Mouse (Mus musculus) left cerebral cortex, adult 9 months (tissue): ENCODE results near the gene Elobl.

Source experiments
- DNase-seq, 2 experiments: peaks; one replicate each; pipeline ENCODE4 v3.0.0; 2022; ENCODE audit warnings: low spot score in 2 of 2

Gene Elobl

DNA sequence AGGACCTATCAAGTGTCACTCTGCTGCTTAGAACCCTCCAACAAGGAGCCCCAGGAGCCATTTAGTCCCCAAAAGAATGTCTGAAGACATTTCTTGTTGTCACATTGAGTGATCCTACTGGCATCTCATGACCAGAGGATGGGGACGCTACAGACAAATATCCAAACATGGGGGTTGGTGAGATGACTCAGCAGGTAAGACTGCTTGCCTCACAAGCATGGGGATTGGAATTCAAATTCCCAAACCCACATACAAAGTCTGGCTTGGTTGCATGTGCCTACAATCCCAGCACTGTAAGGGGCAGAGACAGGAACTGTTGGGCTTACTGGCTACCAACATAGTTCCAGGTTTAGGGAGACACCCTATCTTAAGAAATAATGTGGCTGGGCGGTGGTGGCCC is 28.8 kb downstream of the Elobl start:
- no peak for DNase-seq

DNA sequence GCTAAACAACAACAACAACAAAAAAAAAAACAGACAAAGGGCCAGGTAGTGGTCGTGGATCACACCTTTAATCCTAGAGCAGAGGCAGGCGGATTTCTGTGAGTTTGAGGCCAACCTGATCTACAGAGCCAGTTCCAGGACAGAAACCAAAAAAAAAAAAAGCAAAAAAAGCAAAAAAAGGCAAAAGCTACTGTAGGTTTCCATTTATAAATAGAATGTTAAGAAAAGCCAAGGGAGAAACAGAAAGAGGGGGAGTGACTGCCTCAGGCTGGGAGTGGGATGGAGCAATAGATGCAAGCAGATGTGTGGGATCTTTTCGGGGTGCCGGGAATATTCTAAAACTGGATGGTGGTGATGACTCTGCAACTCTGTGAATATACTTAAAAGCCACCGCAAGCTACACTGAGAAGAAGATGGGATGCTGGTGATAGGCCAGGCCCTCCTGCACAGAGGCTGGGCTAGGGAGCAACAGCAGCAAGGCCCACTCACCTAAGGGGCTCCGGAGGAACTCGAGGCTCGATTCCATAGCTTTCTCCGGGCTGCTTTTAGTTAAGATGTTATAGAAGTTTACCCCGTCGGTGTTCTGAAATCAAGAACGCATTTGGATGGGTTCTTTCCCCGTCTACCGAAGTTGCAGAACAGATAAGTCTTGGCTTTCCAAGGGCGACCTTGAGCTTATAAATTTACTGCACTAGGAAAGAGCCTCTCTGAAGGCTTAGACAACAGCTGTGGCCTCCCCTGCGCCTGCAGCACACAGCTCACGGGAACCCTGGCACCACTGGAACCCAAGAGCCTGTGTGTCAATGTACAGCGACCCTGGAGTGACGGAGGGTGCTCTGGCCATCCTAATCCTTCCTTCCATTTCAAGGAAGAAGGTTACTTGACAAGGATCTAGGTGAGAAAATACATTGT is 32.4 kb downstream of the Elobl start:
- DNase-seq = peak; percentile 49 to 61

DNA sequence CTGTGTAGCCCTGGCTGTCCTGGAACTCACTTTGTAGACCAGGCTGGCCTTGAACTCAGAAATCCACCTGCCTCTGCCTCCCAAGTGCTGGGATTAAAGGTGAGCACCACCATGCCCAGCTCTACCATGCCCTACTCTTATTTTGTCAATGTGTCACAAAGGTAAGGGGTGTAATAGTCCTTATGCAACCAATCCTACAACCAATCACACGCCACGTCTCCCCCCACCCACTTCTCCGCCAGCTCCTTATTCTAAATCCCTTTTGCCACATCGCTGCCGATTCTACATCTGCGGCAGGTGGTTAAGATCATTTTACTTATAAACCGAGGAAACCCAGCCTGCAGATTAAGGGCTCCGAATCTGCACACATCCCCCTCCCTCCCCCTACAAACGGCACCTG is 33.7 kb downstream of the Elobl start:
- DNase-seq = no peak

DNA sequence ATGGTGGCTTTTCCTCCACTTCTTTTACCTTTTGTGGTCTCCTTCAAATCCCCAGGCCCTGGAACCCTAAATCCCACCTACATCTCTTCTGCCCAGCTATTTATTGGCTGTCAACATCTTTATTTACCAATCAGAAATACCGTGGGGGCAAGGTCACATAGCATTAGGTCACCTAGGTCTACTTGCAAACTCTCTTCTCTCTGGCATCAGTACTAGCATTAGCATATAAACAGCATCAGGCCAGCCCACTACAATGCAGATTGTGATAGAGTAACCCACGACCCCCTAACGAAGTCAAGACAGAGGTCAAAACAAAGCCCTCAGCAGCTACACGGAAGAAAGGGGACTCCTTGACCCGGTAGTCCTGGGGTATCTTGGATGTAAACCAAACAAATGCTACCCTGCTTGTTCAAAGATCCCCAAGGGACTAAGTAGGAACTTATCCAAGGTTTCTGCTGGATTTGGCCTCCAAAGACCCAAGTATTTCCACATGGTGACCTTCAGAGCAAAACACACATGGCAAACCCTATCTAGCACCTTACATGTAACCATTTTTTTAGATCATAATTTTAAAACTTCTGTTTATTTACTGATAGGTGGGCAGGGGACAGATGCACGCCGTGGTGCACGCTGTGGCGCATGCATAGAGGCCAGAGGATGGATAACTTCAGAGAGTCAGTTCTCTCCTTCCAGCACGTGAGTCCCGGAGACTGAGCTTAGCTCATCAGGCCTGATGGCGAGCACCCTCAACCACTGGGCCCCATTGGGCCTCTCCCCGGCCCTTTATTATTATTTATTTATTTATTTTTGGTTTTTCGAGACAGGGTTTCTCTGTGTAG is 34.8 kb downstream of the Elobl start:
- no peak for DNase-seq

DNA sequence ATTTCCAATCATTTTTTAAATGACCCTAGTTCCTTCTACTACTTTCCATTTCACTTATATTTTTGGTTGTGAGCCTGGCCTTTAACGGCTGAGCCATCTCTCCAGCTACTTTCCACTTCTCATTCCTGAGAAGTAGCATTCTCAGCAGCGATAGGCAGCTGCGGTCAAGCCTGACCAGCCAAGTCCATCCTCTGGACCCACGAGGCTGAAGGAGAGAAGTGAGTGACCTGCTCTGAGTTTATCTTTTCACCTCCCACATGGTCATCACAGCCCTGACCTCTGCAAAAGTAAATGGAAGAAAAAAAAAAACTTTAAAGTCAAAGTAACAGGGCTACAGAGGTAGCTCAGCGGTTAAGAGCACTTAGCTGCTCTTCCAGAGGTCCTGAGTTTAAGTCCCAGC is 40.2 kb downstream of the Elobl start:
- no peak for DNase-seq
